Mouse (Mus musculus) NIH3T3 (cell line): ENCODE data around the gene BC028528.
"Not testable (repeated sequence)": the region's sequence is repeated elsewhere in the genome, so short reads cannot be mapped to it uniquely, and the experiment has no call there.

Experiments used
- DNase-seq: peaks from one replicate; pipeline ENCODE4 v3.0.0-alpha.2; 2012; ENCODE audit warnings: low read depth

BC028528 gene

GRCm38 (mm10) chr3:95905146-95905939, 13.5 kb upstream of the BC028528 start:
- no peak for DNase-seq

GRCm38 (mm10) chr3:95904568-95904967, 12.8 kb upstream of the BC028528 start, which contains the start of gene Car14:
TSS of gene Car14 (minus strand) at chr3:95904691.
- no peak for DNase-seq

DNA sequence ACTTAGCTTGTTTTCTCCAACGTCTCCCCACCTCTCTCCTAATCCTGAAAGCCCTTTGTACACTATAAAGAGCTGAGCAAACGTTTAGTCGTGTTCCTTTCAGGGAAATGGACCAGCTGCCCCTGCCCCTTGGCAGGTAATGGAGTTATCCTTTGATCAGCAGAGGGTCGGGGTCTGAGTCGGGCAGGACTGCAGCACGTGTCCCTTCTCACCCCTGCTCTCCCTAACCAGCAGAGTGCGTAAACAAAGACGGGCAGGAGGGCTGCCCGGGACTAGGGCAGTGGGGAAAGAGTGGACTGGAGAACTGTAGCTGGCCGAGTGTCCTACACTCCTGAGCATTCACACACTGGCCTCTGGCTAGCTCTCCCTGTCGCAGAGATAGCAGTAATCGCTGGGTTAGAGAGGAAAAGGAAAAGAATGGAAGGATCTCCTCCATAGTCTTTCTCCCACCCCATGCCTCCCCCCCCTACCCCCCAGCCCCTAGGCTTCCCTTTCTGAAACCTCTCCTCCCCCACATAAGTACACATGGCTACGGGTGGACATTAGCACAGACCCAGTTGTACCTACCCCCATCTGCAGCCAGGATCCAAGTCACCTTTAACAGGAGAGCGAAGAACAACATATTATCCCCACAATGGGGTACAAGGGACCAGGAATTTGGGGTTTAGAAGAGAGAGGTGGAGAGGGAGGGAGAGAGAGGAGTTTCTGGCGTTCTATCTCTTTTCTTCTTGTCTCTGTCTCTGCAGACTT, 12.1 kb upstream of the BC028528 start:
- no peak for DNase-seq

DNA sequence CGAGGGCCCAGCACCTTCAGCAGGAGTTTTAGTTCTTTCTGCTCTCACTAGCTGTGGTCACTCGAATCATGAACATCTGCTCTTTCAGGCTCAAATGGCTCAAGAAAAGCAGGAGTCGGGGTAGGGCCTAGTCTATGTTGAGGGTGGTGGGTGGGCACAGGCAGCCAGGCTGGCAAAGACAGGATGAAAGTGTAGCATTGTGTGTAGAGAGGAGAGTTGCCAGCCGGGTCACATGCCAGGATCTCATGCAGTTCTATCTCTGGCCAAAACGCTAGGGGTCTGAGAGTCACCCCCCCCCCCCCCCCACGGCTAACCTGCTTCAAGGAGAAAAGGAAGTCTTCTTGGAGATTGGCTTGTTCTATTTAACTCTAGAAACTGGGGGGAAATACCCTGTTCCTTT, 10.8 kb upstream of the BC028528 start:
- DNase-seq = no peak

DNA sequence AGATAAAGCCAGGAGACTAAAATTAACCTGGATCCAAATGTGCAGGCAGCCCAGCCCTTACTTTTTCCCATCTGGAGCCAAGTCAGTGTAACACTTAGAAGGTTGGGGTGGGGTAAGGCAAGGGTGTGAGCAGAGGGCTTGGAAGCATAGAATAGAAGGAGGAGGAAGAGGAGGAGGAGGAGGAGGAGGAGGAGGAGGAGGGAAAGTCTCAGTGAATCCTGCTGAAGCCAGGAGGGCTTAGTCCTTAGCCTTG, 10.5 kb upstream of the BC028528 start:
- DNase-seq = no peak

- no peak for DNase-seq
Measured at GRCm38 (mm10) chr3:95901616-95902372, 10.0 kb upstream of the BC028528 start.

DNA sequence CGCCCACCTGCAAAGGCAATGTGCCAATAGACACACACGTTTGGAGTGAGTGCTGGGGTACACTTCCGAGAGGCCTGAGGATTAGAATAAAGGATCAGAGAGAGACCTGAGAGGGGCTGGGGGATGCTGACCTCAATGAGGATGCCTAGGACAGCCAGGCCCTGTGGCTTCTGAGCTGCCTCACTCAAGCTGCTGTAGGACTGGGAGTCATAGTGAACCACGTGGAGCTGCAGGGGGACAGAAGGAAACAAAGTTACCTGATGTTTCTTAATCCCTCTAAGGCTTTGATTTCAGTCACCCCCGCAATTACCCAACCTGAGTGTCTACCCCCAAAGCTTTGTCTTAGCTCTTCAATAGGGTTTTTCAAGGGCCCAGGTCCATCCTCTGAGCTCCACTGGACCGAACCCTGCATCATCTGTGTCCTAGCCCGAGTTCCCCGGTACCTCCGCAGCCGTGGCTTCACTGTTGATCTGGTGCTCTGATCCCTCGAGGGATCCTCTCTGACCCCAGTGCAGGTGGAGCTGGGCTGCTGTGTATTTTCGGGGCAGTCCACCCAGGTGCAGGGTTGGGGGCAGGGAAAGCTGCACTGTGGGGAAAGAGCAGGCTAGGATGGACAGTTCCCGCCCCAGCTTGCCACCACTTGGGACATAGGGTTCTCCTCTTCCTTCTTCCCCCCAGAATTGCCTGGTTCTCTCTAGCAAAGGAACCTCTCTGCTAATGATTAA, 8.2 kb upstream of the BC028528 start:
- no peak for DNase-seq

GRCm38 (mm10) chr3:95895501-95895900, 3.7 kb upstream of the BC028528 start:
- DNase-seq = not testable (repeated sequence)

- DNase-seq = peak; percentile 72
Measured at GRCm38 (mm10) chr3:95894317-95895160, 2.7 kb upstream of the BC028528 start.

GRCm38 (mm10) chr3:95893606-95894316, 2.0 kb upstream of the BC028528 start, which contains the start of gene Aph1a:
TSS of gene Aph1a (plus strand) at chr3:95893969.
- DNase-seq = peak; percentile 97

- no peak for DNase-seq
Measured at GRCm38 (mm10) chr3:95893126-95893525, 1.3 kb upstream of the BC028528 start.

- DNase-seq = no peak
Measured at GRCm38 (mm10) chr3:95892066-95893052, 554 bp upstream of the BC028528 start.

DNA sequence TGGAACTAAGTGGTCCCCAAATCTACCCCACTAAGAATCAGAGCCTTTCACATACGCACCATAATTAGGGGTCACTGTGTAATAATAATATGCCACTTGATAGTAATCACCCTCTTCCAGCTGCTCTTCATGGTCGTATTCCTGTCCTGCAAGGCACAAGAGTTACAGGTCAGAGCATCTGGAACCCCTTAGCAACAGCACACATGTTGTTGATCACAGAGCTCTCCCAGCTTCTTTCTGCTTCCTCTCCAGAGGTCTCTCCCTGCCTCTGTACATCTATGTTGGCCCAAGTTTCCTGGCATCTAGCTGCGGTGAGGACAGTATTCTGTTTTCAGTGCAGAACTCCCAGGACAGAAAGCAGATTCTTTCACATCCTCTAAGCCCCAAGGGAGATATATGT, 2.1 kb downstream of the BC028528 start:
- DNase-seq = no peak

DNA sequence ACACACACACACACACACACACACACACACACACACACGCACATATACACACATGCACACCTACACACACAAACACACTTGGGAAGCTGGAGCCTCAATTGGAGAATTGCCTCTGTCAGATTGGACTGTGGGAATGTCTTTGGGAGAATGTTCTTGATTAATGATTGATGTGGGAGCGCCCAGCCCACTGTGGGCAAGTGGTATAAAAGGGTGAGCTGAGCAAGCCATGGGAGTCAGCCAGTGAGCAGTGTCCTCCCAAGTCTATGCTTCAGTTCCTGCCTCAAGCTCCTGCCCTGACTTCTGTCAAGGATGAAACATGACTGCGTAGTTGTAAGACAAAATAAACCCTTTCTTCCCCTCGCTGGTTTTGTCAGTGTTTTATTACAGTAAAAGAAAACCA, 4.2 kb downstream of the BC028528 start:
- no peak for DNase-seq

DNA sequence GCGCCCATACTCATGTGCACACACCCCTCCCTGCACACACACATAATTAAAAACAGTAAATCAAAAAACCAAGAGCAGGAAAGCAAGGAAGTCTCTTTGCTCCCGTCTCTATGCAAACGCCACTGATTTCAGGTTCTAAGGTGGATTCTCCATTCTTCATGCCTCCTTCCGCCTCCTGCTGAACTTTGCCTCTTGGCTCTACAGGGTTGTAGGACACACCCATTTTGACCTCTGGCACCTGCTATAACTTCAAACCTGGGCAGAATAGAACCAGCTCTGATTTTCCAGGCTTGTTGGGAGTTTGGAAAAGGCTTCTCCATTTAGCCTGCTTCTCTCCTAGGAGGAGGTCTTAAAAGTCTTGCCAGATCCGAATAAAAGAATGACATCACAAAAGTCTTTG, 7.4 kb downstream of the BC028528 start:
- DNase-seq = no peak

DNA sequence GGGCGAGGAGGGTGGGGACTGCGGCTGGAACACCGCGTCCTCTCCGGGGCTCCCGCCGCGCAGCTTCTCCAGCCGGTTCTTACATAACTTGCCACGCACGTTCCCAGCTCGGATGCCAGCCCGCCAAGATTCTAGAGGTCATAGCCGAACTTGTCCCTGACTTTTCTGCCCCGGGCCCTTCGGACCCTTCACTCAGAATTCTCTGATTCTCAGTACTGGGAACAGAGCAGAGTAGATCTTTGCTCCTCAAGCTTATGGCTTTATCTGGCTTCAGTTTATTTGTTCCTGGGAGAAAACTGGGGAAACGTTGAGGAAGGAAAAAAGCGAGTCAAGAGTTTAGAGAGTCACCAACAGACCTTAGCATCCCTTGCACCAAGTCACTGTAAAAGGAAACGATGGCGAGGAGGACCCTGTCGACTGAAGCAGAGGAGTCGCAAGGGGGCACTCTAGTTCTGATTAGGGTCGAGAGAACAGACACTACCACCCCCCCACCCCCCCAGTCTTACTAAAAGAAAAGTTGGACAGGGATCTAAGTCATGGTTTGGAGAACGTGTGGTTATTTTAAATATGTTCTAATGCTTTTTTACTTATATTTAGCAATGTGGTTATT, 8.9 kb downstream of the BC028528 start:
- peak; percentile 83 for DNase-seq

GRCm38 (mm10) chr3:95881979-95882815, 9.6 kb downstream of the BC028528 start, which contains the start of gene Ciart:
TSS of gene Ciart (minus strand) at chr3:95882251.
- peak; percentile 92 for DNase-seq

DNA sequence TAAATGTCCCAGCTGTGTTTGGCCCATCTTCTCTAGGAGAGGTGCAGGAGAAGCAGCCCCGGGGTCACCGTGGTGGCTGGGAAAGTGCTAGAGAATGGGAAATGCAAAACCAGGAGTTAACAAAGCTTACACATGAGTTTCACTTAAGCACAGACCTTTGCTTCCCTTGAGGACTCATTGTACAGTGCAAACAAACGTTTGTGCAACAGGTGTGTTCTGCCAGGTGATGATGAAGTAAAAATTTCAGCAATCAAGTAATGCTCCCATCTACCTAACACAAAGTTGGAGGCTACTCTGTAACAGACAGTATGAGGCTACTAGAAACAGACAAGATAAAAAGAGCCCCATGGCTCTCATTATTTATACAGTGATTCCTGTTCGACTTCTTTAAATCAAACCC, 12.7 kb downstream of the BC028528 start:
- no peak for DNase-seq
